Comparison of ENCODE assay signal across 9 mouse cellular contexts in the genomic region with DNA sequence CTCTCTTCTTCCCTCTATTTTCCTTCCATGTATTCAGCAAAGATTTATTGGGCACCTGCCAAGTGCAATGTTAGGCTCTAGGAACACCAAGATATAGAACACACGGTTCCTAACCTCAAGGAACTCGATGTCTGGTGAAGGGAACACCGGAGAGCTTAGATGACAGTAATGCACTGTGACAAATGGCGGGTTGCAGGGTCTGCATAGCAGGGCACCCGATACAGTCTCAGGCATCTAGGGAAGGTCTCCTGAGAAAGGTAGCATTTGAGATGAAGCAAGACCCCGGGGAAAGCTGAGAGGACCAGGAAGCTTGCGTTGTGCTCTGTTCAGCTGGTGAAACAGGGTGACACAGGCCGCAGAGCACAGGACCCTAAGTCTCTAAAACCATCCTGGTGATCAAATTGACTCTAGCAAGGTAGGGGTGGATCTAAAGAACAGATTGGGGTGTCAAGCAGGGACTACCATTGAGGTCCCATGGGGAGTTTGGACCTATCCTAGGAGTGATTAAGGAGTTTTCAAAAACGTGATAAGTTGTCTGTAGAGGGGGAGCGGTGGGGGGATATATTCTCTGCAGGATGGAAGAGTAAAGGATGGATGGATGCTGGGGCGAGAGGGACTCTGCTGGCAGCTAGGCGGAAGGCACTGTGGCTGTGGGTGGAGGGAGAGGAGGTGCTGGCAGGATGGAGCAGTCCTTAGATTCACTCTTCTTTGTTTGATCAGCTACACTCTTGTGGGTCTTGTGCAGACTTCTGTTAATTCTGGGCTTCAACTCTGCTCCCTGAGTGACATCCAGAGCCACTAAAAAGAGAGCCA. TPM values are rescaled to one million over a fixed set of nuclear protein-coding genes. Genes with fewer than 3 reads are reported as not detected.
DNase-seq lines count a peak whose midpoint lies in the region; ATAC-seq and TF ChIP-seq lines count a peak whose summit lies in the region.
"Had no signal": no experiment of that assay in that cellular context is flagged by ENCODE, and none has a peak within 500 bp of the region (broad histone marks: within the 10 kb centered on the region; RNA-seq: fewer than 3 reads in every experiment).

No protein-coding gene starts in this region.

- H3K4me2 ChIP-seq in kidney, postnatal 0 days (ENCODE audit: low read length) = 0 out of 2 replicates have a peak overlapping the region, but pooled peaks have one; percentile 2
- peak overlapping the region; percentile 44 for H3K4me2 ChIP-seq in neural tube, embryonic 13.5 days

- TF ChIP-seq CTCF in gastrocnemius, adult 2 months (IDR thresholded peaks at IDR 0.05) = no peak
- no peak for TF ChIP-seq CTCF in kidney, postnatal 0 days (IDR thresholded peaks at IDR 0.05; ENCODE audit: low read depth)

- ATAC-seq in kidney, postnatal 0 days (replicated peaks; ENCODE audit: low FRiP score, low read depth) = no peak
- ATAC-seq in neural tube, embryonic 13.5 days (ENCODE audit: low read depth) = no peak

- no peak overlapping the region for H3K9ac ChIP-seq in kidney, postnatal 0 days (ENCODE audit: low read depth, low read length)
- peak overlapping the region; percentile 41; the same call in 1 of the 2 replicates for H3K9ac ChIP-seq in neural tube, embryonic 13.5 days

- 43% methylated on average over 12 of the region's 12 CpGs for WGBS in kidney, postnatal 0 days
- WGBS in neural tube, embryonic 13.5 days = 29% methylated on average over 12 of the region's 12 CpGs

- peaks cover 9% of the 10 kb centered on the region; the same call in 1 of the 2 replicates for H3K4me1 ChIP-seq in kidney, postnatal 0 days (replicated peaks; ENCODE audit: insufficient read depth, low read length)
- peaks cover 41% of the 10 kb centered on the region for H3K4me1 ChIP-seq in neural tube, embryonic 13.5 days (replicated peaks)

- H3K27ac ChIP-seq in gastrocnemius, adult 2 months = peak overlapping the region; percentile 88
- no peak overlapping the region for H3K27ac ChIP-seq in kidney, postnatal 0 days
- no peak overlapping the region for H3K27ac ChIP-seq in neural tube, embryonic 13.5 days (replicated peaks)
- H3K27ac ChIP-seq: macrophage had no signal

- H3K36me3 ChIP-seq in kidney, postnatal 0 days (ENCODE audit: insufficient read depth, low read length) = no peaks in the 10 kb centered on the region
- 0 out of 2 replicates have a peak, but pooled peaks cover 4% of the 10 kb centered on the region for H3K36me3 ChIP-seq in neural tube, embryonic 13.5 days

- DNase-seq in gastrocnemius, adult 2 months = no peak
- no peak for DNase-seq in gastrocnemius, adult 18-20 months (ENCODE audit: low spot score)
- peak; percentile 45 for DNase-seq in testis, postnatal 10 days (ENCODE audit: low spot score)
- no peak for DNase-seq in testis, postnatal 14 days (ENCODE audit: low spot score)
- no peak for DNase-seq in kidney, postnatal 0 days (ENCODE audit: low spot score)
- DNase-seq in cerebellum, adult 18-20 months = no peak
- DNase-seq in frontal cortex, adult 2 months (ENCODE audit: extremely low spot score in 1 of 2, low spot score in 1 of 2) = no peak

- H3K27me3 ChIP-seq in kidney, postnatal 0 days (ENCODE audit: insufficient read depth, low read length) = 0 out of 2 replicates have a peak, but pooled peaks cover 5% of the 10 kb centered on the region
- peaks cover 24% of the 10 kb centered on the region for H3K27me3 ChIP-seq in neural tube, embryonic 13.5 days

- intact Hi-C loops in gastrocnemius, adult 2 months (cut with DNase I) = loop anchor here (5.0 kb wide), 3 partner anchors 74 to 404 kb away; no protein-coding TSS in a partner anchor

- H3K4me3 ChIP-seq in gastrocnemius, adult 2 months = peak overlapping the region; percentile 68
- H3K4me3 ChIP-seq in kidney, postnatal 0 days (replicated peaks; ENCODE audit: low read depth, low read length) = no peak overlapping the region
- no peak overlapping the region for H3K4me3 ChIP-seq in neural tube, embryonic 13.5 days

- H3K9me3 ChIP-seq in kidney, postnatal 0 days (replicated peaks; ENCODE audit: low read length) = no peaks in the 10 kb centered on the region
- H3K9me3 ChIP-seq in neural tube, embryonic 13.5 days = 0 out of 2 replicates have a peak, but pooled peaks cover 8% of the 10 kb centered on the region

RNA-seq across cellular contexts. Expression of gene Nnmt, which starts 43.5 kb away (rescaled TPM):
- total RNA-seq in gastrocnemius, adult 2 months (2021) = 1 to 10 TPM; 1.5 to 3.0 TPM
- 1 to 10 TPM; 2.6 to 5.5 TPM for total RNA-seq in gastrocnemius, adult 18-20 months (2021)
- 4.3 and 5.4 TPM in 2 replicates for polyA plus RNA-seq in kidney, postnatal 0 days (2015; fragmentation: Nextera tagmentation; extraction: Ambion mirVana)
- polyA plus RNA-seq in neural tube, embryonic 13.5 days (2015; fragmentation: Nextera tagmentation; extraction: Ambion mirVana) = 0.75 and 1.6 TPM in 2 replicates
- polyA plus RNA-seq in frontal cortex, adult 2 months (2012; rRNA removed) = 0.57 and 1.1 TPM in 2 replicates
- polyA plus RNA-seq: macrophage had no signal
